Mouse (Mus musculus) ES-E14 (cell line): ENCODE measurements around the gene Clec16a. TPM values are rescaled to one million over a fixed set of nuclear protein-coding genes. Genes with fewer than 3 reads are reported as not detected.

Experiments
- DNase-seq: peaks from one replicate; pipeline ENCODE4 v3.0.0-alpha.2; 2013; ENCODE audit warnings: low read depth, low spot score
- H3K27ac ChIP-seq: 2 replicates; pipeline ENCODE4 v1.5.1; 2012; ENCODE audit warnings: low read depth, mild to moderate bottlenecking, low read length, moderate library complexity, mixed read lengths; ENCODE audit not compliant: poor library complexity, insufficient read depth, severe bottlenecking
- H3K36me3 ChIP-seq: 2 replicates; pipeline ENCODE4 v1.6.1; 2012; ENCODE audit warnings: mild to moderate bottlenecking, low read length, moderate library complexity, mixed read lengths; ENCODE audit not compliant: control insufficient read depth, poor library complexity, insufficient read depth, severe bottlenecking
- H3K4me1 ChIP-seq, 2 experiments: fragments of 150-350 bp in 1 of 2; sonication (generic) in 1 of 2; 2 replicates each; pipeline ENCODE4 v1.6.1; 2012; ENCODE audit warnings: low read length in 2 of 2, mild to moderate bottlenecking in 1 of 2, mixed read lengths in 1 of 2; ENCODE audit not compliant: control insufficient read depth in 2 of 2, insufficient read depth in 2 of 2, poor library complexity in 1 of 2
- H3K4me3 ChIP-seq, 2 experiments: fragments of 150-350 bp in 1 of 2; sonication (generic) in 1 of 2; 2 replicates each; pipeline ENCODE4 v1.5.1; 2012; ENCODE audit warnings: low read length in 2 of 2, low read depth in 1 of 2, mild to moderate bottlenecking in 1 of 2, mixed read lengths in 1 of 2; ENCODE audit not compliant: insufficient read depth in 1 of 2, poor library complexity in 1 of 2, severe bottlenecking in 1 of 2
- H3K9ac ChIP-seq: 2 replicates; pipeline ENCODE4 v1.6.1; 2012; ENCODE audit warnings: low read depth, mild to moderate bottlenecking, low read length, mixed read lengths; ENCODE audit not compliant: poor library complexity, insufficient read depth, severe bottlenecking
- H3K9me3 ChIP-seq: fragments of 150-350 bp; sonication (generic); 2 replicates; pipeline ENCODE4 v1.6.1; 2012; ENCODE audit warnings: low read depth, mild to moderate bottlenecking, low read length; ENCODE audit not compliant: control insufficient read depth, insufficient read depth
- CHD2 ChIP-seq: IDR thresholded peaks from 2 replicates; pipeline ENCODE4 v1.6.1; 2014; ENCODE audit warnings: mild to moderate bottlenecking, low read depth, low read length, inconsistent platforms
- HCFC1 ChIP-seq: IDR thresholded peaks from 2 replicates; pipeline ENCODE4 v1.6.1; 2012; ENCODE audit warnings: low read length, inconsistent platforms, borderline replicate concordance; ENCODE audit not compliant: insufficient read depth
- MAFK ChIP-seq: IDR thresholded peaks from 2 replicates; pipeline ENCODE4 v1.6.1; 2014; ENCODE audit warnings: mild to moderate bottlenecking, low read depth, low read length, inconsistent platforms; ENCODE audit not compliant: insufficient read depth
- ZC3H11A ChIP-seq: IDR thresholded peaks from 2 replicates; pipeline ENCODE4 v1.6.1; 2012; ENCODE audit warnings: low read depth, mild to moderate bottlenecking, inconsistent platforms, low read length, borderline replicate concordance
- ZNF384 ChIP-seq: IDR thresholded peaks from 2 replicates; pipeline ENCODE4 v1.6.1; 2012; ENCODE audit warnings: low read depth, low read length, inconsistent platforms
- in situ Hi-C, 2 experiments: fragments of 600-800 bp; cut with MboI; formaldehyde crosslinking; loops; one replicate each; pipeline ENCODE4 v1.15.1; 2025; ENCODE audit warnings: low sequenced_read_pairs in 2 of 2, inconsistent platforms in 1 of 2; ENCODE audit not compliant: unreplicated experiment in 2 of 2
- total RNA-seq: library from RNA; depleted of rRNA; stranded (reverse); fragments of 300-350 nt; gene quantifications from 2 replicates; pipeline ENCODE4 v1.2.3, GENCODE M21; 2012; rRNA removed

The Clec16a gene
- total RNA-seq, 1 experiment, result 14.6 TPM

- no peak for TF ChIP-seq HCFC1
- no peak for TF ChIP-seq ZC3H11A
- no peak for TF ChIP-seq CHD2
- 0 out of 2 replicates have a peak, but pooled peaks have one; percentile 53 for TF ChIP-seq ZNF384
- TF ChIP-seq MAFK, result peak; percentile 82
- no peak for DNase-seq
- in situ Hi-C loops, result loop anchor here in 1 of 2 experiments (10.0 kb wide), 1 partner anchor 373 kb away; the partner anchor contains the start of gene Nubp1
Measured at GRCm38 (mm10) chr16:10787548-10788058, 242.5 kb downstream of the Clec16a start.

GRCm38 (mm10) chr16:10788271-10788670, 243.1 kb downstream of the Clec16a start, which contains the start of gene Tnp2:
Gene Tnp2, minus strand, starts transcription at chr16:10788660.
- no peak for DNase-seq
- no peak for TF ChIP-seq HCFC1
- peaks cover 7 to 14% of the 10 kb centered on the region in 2 experiments; a peak in 2 of 4 replicates for H3K4me1 ChIP-seq
- no peaks in the 10 kb centered on the region for H3K36me3 ChIP-seq
- no peaks in the 10 kb centered on the region for H3K9me3 ChIP-seq
- peak within 1 kb of the TSS; percentile 19 to 50; a peak in 2 of 4 replicates for H3K4me3 ChIP-seq
- no peak within 1 kb of the TSS for H3K27ac ChIP-seq
- H3K9ac ChIP-seq, result peak within 1 kb of the TSS; percentile 14
- in situ Hi-C loops, result loop anchor here in 1 of 2 experiments (10.0 kb wide), 1 partner anchor 373 kb away; the partner anchor contains the start of gene Nubp1

More at GRCm38 (mm10) chr16:10787548-10788058, 242.5 kb downstream of the Clec16a start:
- Histone ChIP-seq H3K9me3 (no peaks in the 10 kb centered on the region), H3K36me3 (no peaks in the 10 kb centered on the region), H3K9ac (no peak overlapping the region), H3K4me1 (peaks cover 7 to 15% of the 10 kb centered on the region in 2 experiments; a peak in 2 of 4 replicates), H3K4me3 (no peak overlapping the region), H3K27ac (no peak overlapping the region)

- Histone ChIP-seq H3K27ac (no peak overlapping the region), H3K4me1 (peaks cover 7 to 14% of the 10 kb centered on the region in 2 experiments; a peak in 2 of 4 replicates), H3K36me3 (no peaks in the 10 kb centered on the region), H3K9me3 (no peaks in the 10 kb centered on the region), H3K9ac (no peak overlapping the region), H3K4me3 (no peak overlapping the region; a peak in 1 of 4 replicates)
- no peak for DNase-seq
- no peak for TF ChIP-seq ZC3H11A
- TF ChIP-seq ZNF384, result no peak
- no peak for TF ChIP-seq MAFK
- TF ChIP-seq HCFC1, result no peak
- TF ChIP-seq CHD2, result no peak
- in situ Hi-C loops, result loop anchor here in 1 of 2 experiments (10.0 kb wide), 1 partner anchor 374 kb away; the partner anchor contains the start of gene Nubp1
Measured at GRCm38 (mm10) chr16:10788866-10789265, 243.7 kb downstream of the Clec16a start.

- no peak for TF ChIP-seq ZC3H11A
- TF ChIP-seq HCFC1, result no peak
- TF ChIP-seq CHD2, result no peak
- no peak for TF ChIP-seq ZNF384
- no peak for TF ChIP-seq MAFK
- H3K4me3 ChIP-seq, result no peak within 1 kb of the TSS
- in situ Hi-C loops, result no loop called here
- no peaks in the 10 kb centered on the region for H3K36me3 ChIP-seq
- H3K27ac ChIP-seq, result no peak within 1 kb of the TSS
- no peaks in the 10 kb centered on the region for H3K9me3 ChIP-seq
- DNase-seq, result no peak
- H3K4me1 ChIP-seq, result peaks cover 7 to 14% of the 10 kb centered on the region in 2 experiments; a peak in 2 of 4 replicates
- H3K9ac ChIP-seq, result no peak within 1 kb of the TSS
Measured at GRCm38 (mm10) chr16:10790702-10791101, 245.6 kb downstream of the Clec16a start, which contains the start of gene Prm3. Gene Prm3, minus strand, starts transcription at chr16:10790914.

Other genes starting within 250 kb of the Clec16a start
- 2.5 and 2.8 TPM in 2 replicates for gene Emp2, start 231.4 kb upstream of the Clec16a start, total RNA-seq
- 0.11 and 0.22 TPM in 2 replicates for gene Tekt5, start 149.8 kb upstream of the Clec16a start, total RNA-seq
- 53.5 and 67.4 TPM in 2 replicates for gene Nubp1, start 133.4 kb upstream of the Clec16a start, total RNA-seq
- gene Tvp23a, start 98.0 kb upstream of the Clec16a start, total RNA-seq, result 2.3 and 2.5 TPM in 2 replicates
- 0.05 and 0.22 TPM in 2 replicates for gene Ciita, start 65.3 kb upstream of the Clec16a start, total RNA-seq
- gene Dexi, start 2.3 kb upstream of the Clec16a start, total RNA-seq, result 5.8 TPM in 2 replicates
- gene Socs1, start 240.2 kb downstream of the Clec16a start, total RNA-seq, result 2.4 and 2.5 TPM in 2 replicates
- gene Tnp2, start 243.3 kb downstream of the Clec16a start, total RNA-seq, result not detected in 2 replicates
- not detected in 2 replicates for gene Prm3, start 245.6 kb downstream of the Clec16a start, total RNA-seq